Mouse (Mus musculus) G1E (cell line): ENCODE results near the gene Asl.

Experiments used
- CTCF ChIP-seq: IDR thresholded peaks from 2 replicates; pipeline ENCODE4 v1.5.1; 2012; ENCODE audit warnings: low read depth, low read length, inconsistent platforms, mixed read lengths
- GATA1 ChIP-seq: IDR thresholded peaks from 2 replicates; pipeline ENCODE4 v1.6.1; 2012; ENCODE audit warnings: borderline replicate concordance, low read length, inconsistent platforms, mixed read lengths
- GATA2 ChIP-seq: IDR thresholded peaks from 2 replicates; pipeline ENCODE4 v1.6.1; 2012; ENCODE audit warnings: low read depth, low read length, inconsistent platforms, borderline replicate concordance
- POLR2AphosphoS5 ChIP-seq: IDR thresholded peaks from 2 replicates; pipeline ENCODE4 v1.6.1; 2012; ENCODE audit warnings: low read depth, low read length, inconsistent platforms; ENCODE audit not compliant: insufficient replicate concordance
- TAL1 ChIP-seq: conservative IDR thresholded peaks from 2 replicates; pipeline ENCODE4 v1.6.1; 2012; ENCODE audit warnings: low read depth, low read length, inconsistent platforms, mixed read lengths

- TF ChIP-seq GATA2 (no peak), CTCF (no peak), TAL1 (no peak), GATA1 (no peak), POLR2AphosphoS5 (no peak)
Measured at GRCm38 (mm10) chr5:130062096-130062495, 33.0 kb upstream of the Asl start.
